Mouse (Mus musculus) C2C12 (cell line): ENCODE data around the gene Plekha8.

Experiments used
- CEBPB ChIP-seq: IDR thresholded peaks from one replicate; pipeline ENCODE4 v1.6.1; 2011; ENCODE audit warnings: low read depth, mild to moderate bottlenecking, control low read depth, moderate library complexity
- CTCF ChIP-seq: IDR thresholded peaks from one replicate; pipeline ENCODE4 v1.5.1; 2011; ENCODE audit not compliant: control insufficient read depth, insufficient read depth, insufficient read length
- FOSL1 ChIP-seq: IDR thresholded peaks from one replicate; pipeline ENCODE4 v1.8.0; 2011; ENCODE audit warnings: mild to moderate bottlenecking, low read length; ENCODE audit not compliant: poor library complexity, insufficient read depth, severe bottlenecking
- MAX ChIP-seq: IDR thresholded peaks from one replicate; pipeline ENCODE4 v1.6.1; 2011; ENCODE audit warnings: mild to moderate bottlenecking, control low read depth
- MYOD1 ChIP-seq: IDR thresholded peaks from one replicate; pipeline ENCODE4 v1.6.1; 2011; ENCODE audit warnings: low read depth; ENCODE audit not compliant: control insufficient read depth, insufficient read length
- MYOG ChIP-seq: IDR thresholded peaks from one replicate; pipeline ENCODE4 v1.6.1; 2011; ENCODE audit not compliant: control insufficient read depth, insufficient read length; ENCODE audit errors: extremely low read depth
- USF1 ChIP-seq: IDR thresholded peaks from one replicate; pipeline ENCODE4 v1.6.1; 2011; ENCODE audit warnings: low read depth, mild to moderate bottlenecking, control low read depth, moderate library complexity

DNA sequence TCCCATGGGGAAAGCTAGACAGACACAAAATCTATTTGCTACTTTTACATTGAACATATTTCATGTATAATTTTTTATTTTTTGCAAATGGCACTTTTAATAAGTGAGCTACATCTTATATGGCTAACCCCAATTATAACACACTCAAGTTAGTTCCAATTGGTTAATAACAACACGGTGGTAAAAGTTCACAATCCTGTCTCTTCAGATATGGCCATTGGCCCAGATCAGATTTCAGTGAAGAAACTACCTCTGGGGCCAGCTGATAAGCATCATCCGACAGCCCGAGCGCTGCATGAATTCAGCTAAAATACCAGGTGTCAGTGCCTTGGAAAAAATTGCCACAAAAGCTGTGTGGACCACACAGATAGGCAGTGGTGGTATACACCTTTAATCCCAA, 7.2 kb upstream of the Plekha8 start:
- TF ChIP-seq USF1 (no peak), CTCF (no peak), CEBPB (no peak), FOSL1 (no peak), MAX (no peak), MYOD1 (no peak), MYOG (no peak)
